Mouse (Mus musculus) CD4-positive, CD25-positive, alpha-beta regulatory T cell, adult 2 months (primary cell): Measurements from ENCODE around the gene Nr1i3.

Experiments used
- DNase-seq: peaks from one replicate; pipeline ENCODE4 v3.0.0-alpha.2; 2012; ENCODE audit warnings: low read depth, low spot score

Gene Nr1i3

GRCm38 (mm10) chr1:171195046-171195822 lies 18.5 kb upstream of the Nr1i3 start:
- no peak for DNase-seq

GRCm38 (mm10) chr1:171195887-171196397 lies 17.8 kb upstream of the Nr1i3 start, which contains the start of gene Pcp4l1:
Gene Pcp4l1, minus strand, starts transcription at chr1:171196268.
- DNase-seq = peak; percentile 6

- DNase-seq = no peak
These were observed 14.2 kb upstream of the Nr1i3 start for GRCm38 (mm10) chr1:171199532-171199931.

GRCm38 (mm10) chr1:171200769-171201168 lies 13.0 kb upstream of the Nr1i3 start:
- no peak for DNase-seq

- no peak for DNase-seq
These were observed 10.1 kb upstream of the Nr1i3 start for GRCm38 (mm10) chr1:171203471-171204248.

- no peak for DNase-seq
These were observed 9.5 kb upstream of the Nr1i3 start for GRCm38 (mm10) chr1:171204249-171204644.

GRCm38 (mm10) chr1:171205704-171206493 lies 7.9 kb upstream of the Nr1i3 start:
- no peak for DNase-seq

- no peak for DNase-seq
These were observed 4.4 kb upstream of the Nr1i3 start for GRCm38 (mm10) chr1:171209409-171209808.

GRCm38 (mm10) chr1:171212854-171213253 lies 916 bp upstream of the Nr1i3 start:
- DNase-seq = no peak

- DNase-seq = no peak
These were observed 2.6 kb downstream of the Nr1i3 start for GRCm38 (mm10) chr1:171216241-171216955.

- peak; percentile 91 for DNase-seq
These were observed 7.1 kb downstream of the Nr1i3 start for GRCm38 (mm10) chr1:171220871-171221270.

GRCm38 (mm10) chr1:171221281-171222193 lies 7.8 kb downstream of the Nr1i3 start:
- peak; percentile 28 for DNase-seq

GRCm38 (mm10) chr1:171222238-171223155 lies 8.7 kb downstream of the Nr1i3 start, which contains the start of gene Tomm40l:
Gene Tomm40l, minus strand, starts transcription at chr1:171222514.
- DNase-seq = peak; percentile 97

- peak; percentile 26 for DNase-seq
These were observed 9.4 kb downstream of the Nr1i3 start for GRCm38 (mm10) chr1:171223168-171223567.

GRCm38 (mm10) chr1:171223796-171224195 lies 10.0 kb downstream of the Nr1i3 start:
- DNase-seq = no peak

GRCm38 (mm10) chr1:171224857-171225256 lies 11.1 kb downstream of the Nr1i3 start, which contains the start of gene Apoa2:
Gene Apoa2, plus strand, starts transcription at chr1:171225054.
- DNase-seq = no peak

- DNase-seq = no peak
These were observed 13.0 kb downstream of the Nr1i3 start for GRCm38 (mm10) chr1:171226780-171227179.

GRCm38 (mm10) chr1:171227879-171228278 lies 14.1 kb downstream of the Nr1i3 start:
- no peak for DNase-seq

- DNase-seq = no peak
These were observed 16.0 kb downstream of the Nr1i3 start for GRCm38 (mm10) chr1:171229750-171230149.
